Mouse (Mus musculus) effector memory CD4-positive, alpha-beta T cell, adult 5 months (primary cell): Measurements from ENCODE around the gene Mmaa. TPM values are rescaled to one million over a fixed set of nuclear protein-coding genes. Genes with fewer than 3 reads are reported as not detected.

ENCODE experiments used
- polyA plus RNA-seq: library from polyadenylated mRNA; unstranded; fragments of 100-300 nt; shearing (Covaris generic); gene quantifications from one replicate; pipeline ENCODE4 v1.2.1, GENCODE M21; 2017

Mmaa gene
- 6.6 TPM for polyA plus RNA-seq

GRCm38 (mm10) chr8:79294610-79295275, at the start of gene Mmaa:
TSS of gene Mmaa (minus strand) at chr8:79294937.

GRCm38 (mm10) chr8:79248470-79248869, 46.3 kb downstream of the Mmaa start, which contains the start of gene 1700011L22Rik:
TSS of gene 1700011L22Rik (minus strand) at chr8:79248570.

Other genes with a start within 250 kb of the Mmaa start
- gene 1700011L22Rik, start 46.4 kb downstream of the Mmaa start, polyA plus RNA-seq = not detected
- 18.4 TPM for gene Smad1, start 104.6 kb upstream of the Mmaa start, polyA plus RNA-seq